Mouse (Mus musculus): ENCODE results near the gene Acsm5. TPM values are rescaled to one million over a fixed set of nuclear protein-coding genes. Genes with fewer than 3 reads are reported as not detected.
"Not testable (repeated sequence)": the region's sequence is repeated elsewhere in the genome, so short reads cannot be mapped to it uniquely, and the experiment has no call there.

The Acsm5 gene
- polyA plus RNA-seq, 1 experiment from 2014 or later: not detected

GRCm38 (mm10) chr7:119550471-119551222 is 31.4 kb downstream of the Acsm5 start:
- H3K4me2 ChIP-seq: no peak overlapping the region
- WGBS: 85% methylated on average over 3 of the region's 3 CpGs

GRCm38 (mm10) chr7:119554040-119554439 is 34.8 kb downstream of the Acsm5 start, which contains the start of gene Acsm2:
Gene Acsm2 (plus strand): TSS chr7:119554340.
- no peaks in the 10 kb centered on the region for H3K9me3 ChIP-seq
- 84% methylated on average over 1 of the region's 1 CpGs for WGBS
- H3K9ac ChIP-seq (replicated peaks): no peak within 1 kb of the TSS
- H3K27ac ChIP-seq: no peak within 1 kb of the TSS
- H3K36me3 ChIP-seq: no peaks in the 10 kb centered on the region
- no peaks in the 10 kb centered on the region for H3K4me1 ChIP-seq (replicated peaks)
- no peaks in the 10 kb centered on the region for H3K27me3 ChIP-seq
- no peak for ATAC-seq (ENCODE audit: insufficient number of reproducible peaks, insufficient read depth, low FRiP score, low TSS enrichment, low read depth)
- H3K4me2 ChIP-seq: no peak within 1 kb of the TSS
- H3K4me3 ChIP-seq (replicated peaks): no peak within 1 kb of the TSS

More at GRCm38 (mm10) chr7:119550471-119551222, 31.4 kb downstream of the Acsm5 start:
- no peak overlapping the region for H3K4me3 ChIP-seq (replicated peaks)
- no peak overlapping the region for H3K9ac ChIP-seq (replicated peaks)
- no peaks in the 10 kb centered on the region for H3K27me3 ChIP-seq
- no peaks in the 10 kb centered on the region for H3K4me1 ChIP-seq (replicated peaks)
- no peak overlapping the region for H3K27ac ChIP-seq
- ATAC-seq (ENCODE audit: insufficient number of reproducible peaks, insufficient read depth, low FRiP score, low TSS enrichment, low read depth): no peak
- H3K36me3 ChIP-seq: no peaks in the 10 kb centered on the region
- no peaks in the 10 kb centered on the region for H3K9me3 ChIP-seq

- 86% methylated on average over 3 of the region's 3 CpGs for WGBS
- H3K4me1 ChIP-seq (replicated peaks): no peaks in the 10 kb centered on the region
- no peak for ATAC-seq (ENCODE audit: insufficient number of reproducible peaks, insufficient read depth, low FRiP score, low TSS enrichment, low read depth)
Measured at GRCm38 (mm10) chr7:119559789-119560451, 40.7 kb downstream of the Acsm5 start.

GRCm38 (mm10) chr7:119560452-119560835 is 41.2 kb downstream of the Acsm5 start:
- H3K9me3 ChIP-seq: no peaks in the 10 kb centered on the region
- no peaks in the 10 kb centered on the region for H3K4me1 ChIP-seq (replicated peaks)
- whole genome bisulfite sequencing: 77% methylated on average over 3 of the region's 3 CpGs
- H3K27me3 ChIP-seq: no peaks in the 10 kb centered on the region
- H3K36me3 ChIP-seq: no peaks in the 10 kb centered on the region
- no peak overlapping the region for H3K27ac ChIP-seq
- no peak for ATAC-seq (ENCODE audit: insufficient number of reproducible peaks, insufficient read depth, low FRiP score, low TSS enrichment, low read depth)
- no peak overlapping the region for H3K4me2 ChIP-seq
- no peak overlapping the region for H3K4me3 ChIP-seq (replicated peaks)
- H3K9ac ChIP-seq (replicated peaks): no peak overlapping the region

More at GRCm38 (mm10) chr7:119559789-119560451, 40.7 kb downstream of the Acsm5 start:
- H3K4me2 ChIP-seq: no peak overlapping the region
- H3K9ac ChIP-seq (replicated peaks): no peak overlapping the region
- no peaks in the 10 kb centered on the region for H3K9me3 ChIP-seq
- no peaks in the 10 kb centered on the region for H3K27me3 ChIP-seq
- H3K36me3 ChIP-seq: no peaks in the 10 kb centered on the region
- H3K27ac ChIP-seq: no peak overlapping the region
- no peak overlapping the region for H3K4me3 ChIP-seq (replicated peaks)

- no peak overlapping the region for H3K9ac ChIP-seq (replicated peaks)
- ATAC-seq (ENCODE audit: insufficient number of reproducible peaks, insufficient read depth, low FRiP score, low TSS enrichment, low read depth): no peak
- no peak overlapping the region for H3K27ac ChIP-seq
- H3K9me3 ChIP-seq: no peaks in the 10 kb centered on the region
- 56% methylated on average over 4 of the region's 4 CpGs for WGBS
- no peak overlapping the region for H3K4me3 ChIP-seq (replicated peaks)
- no peak overlapping the region for H3K4me2 ChIP-seq
- H3K4me1 ChIP-seq (replicated peaks): no peaks in the 10 kb centered on the region
- H3K27me3 ChIP-seq: no peaks in the 10 kb centered on the region
- no peaks in the 10 kb centered on the region for H3K36me3 ChIP-seq
Measured at GRCm38 (mm10) chr7:119561441-119561840, 42.2 kb downstream of the Acsm5 start.

- not testable (repeated sequence) for H3K4me1 ChIP-seq (replicated peaks); H3K27me3 ChIP-seq; H3K9ac ChIP-seq (replicated peaks); H3K4me3 ChIP-seq (replicated peaks); H3K4me2 ChIP-seq; H3K27ac ChIP-seq; H3K9me3 ChIP-seq; ATAC-seq (ENCODE audit: insufficient number of reproducible peaks, insufficient read depth, low FRiP score, low TSS enrichment, low read depth); H3K36me3 ChIP-seq
- WGBS: 88% methylated on average over 2 of the region's 2 CpGs
Measured at GRCm38 (mm10) chr7:119562476-119562875, 43.2 kb downstream of the Acsm5 start.

- H3K27me3 ChIP-seq: no peaks in the 10 kb centered on the region
- H3K9ac ChIP-seq (replicated peaks): no peak overlapping the region
- 65% methylated on average over 3 of the region's 3 CpGs for WGBS
- no peaks in the 10 kb centered on the region for H3K36me3 ChIP-seq
- no peaks in the 10 kb centered on the region for H3K4me1 ChIP-seq (replicated peaks)
- no peak overlapping the region for H3K27ac ChIP-seq
- ATAC-seq (ENCODE audit: insufficient number of reproducible peaks, insufficient read depth, low FRiP score, low TSS enrichment, low read depth): no peak
- no peak overlapping the region for H3K4me3 ChIP-seq (replicated peaks)
- H3K9me3 ChIP-seq: no peaks in the 10 kb centered on the region
- no peak overlapping the region for H3K4me2 ChIP-seq
Measured at GRCm38 (mm10) chr7:119594530-119595107, 75.4 kb downstream of the Acsm5 start.

Other genes starting within 250 kb of the Acsm5 start
- not detected in 2 replicates for gene Gp2, start 60.2 kb upstream of the Acsm5 start, polyA plus RNA-seq (2016; fragmentation: Nextera tagmentation; extraction: Ambion mirVana)
- gene Umod, start 40.2 kb upstream of the Acsm5 start, polyA plus RNA-seq (2016; fragmentation: Nextera tagmentation; extraction: Ambion mirVana): not detected in 2 replicates
- gene Pdilt, start 4.0 kb downstream of the Acsm5 start, polyA plus RNA-seq (2016; fragmentation: Nextera tagmentation; extraction: Ambion mirVana): not detected in 2 replicates
- gene Acsm2, start 34.9 kb downstream of the Acsm5 start, polyA plus RNA-seq (2016; fragmentation: Nextera tagmentation; extraction: Ambion mirVana): not detected in 2 replicates
- gene Acsm1, start 87.6 kb downstream of the Acsm5 start, polyA plus RNA-seq (2016; fragmentation: Nextera tagmentation; extraction: Ambion mirVana): not detected in 2 replicates
- not detected in 2 replicates for gene Acsm4, start 170.6 kb downstream of the Acsm5 start, polyA plus RNA-seq (2016; fragmentation: Nextera tagmentation; extraction: Ambion mirVana)
- 89.0 and 90.0 TPM in 2 replicates for gene Thumpd1, start 201.3 kb downstream of the Acsm5 start, polyA plus RNA-seq (2016; fragmentation: Nextera tagmentation; extraction: Ambion mirVana)
- 0.13 and 0.36 TPM in 2 replicates for gene Acsm3, start 241.5 kb downstream of the Acsm5 start, polyA plus RNA-seq (2016; fragmentation: Nextera tagmentation; extraction: Ambion mirVana)